Mouse (Mus musculus) heart, postnatal 0 days (tissue): ENCODE data around the gene Asb1.

Source experiments
- CTCF ChIP-seq: IDR thresholded peaks from 2 replicates; pipeline ENCODE4 v1.5.1; 2016; ENCODE audit warnings: antibody characterized with exemption, control low read depth, low read depth
- EP300 ChIP-seq: IDR thresholded peaks from 2 replicates; pipeline ENCODE4 v1.6.1; 2016; ENCODE audit warnings: antibody characterized with exemption, low read depth

DNA sequence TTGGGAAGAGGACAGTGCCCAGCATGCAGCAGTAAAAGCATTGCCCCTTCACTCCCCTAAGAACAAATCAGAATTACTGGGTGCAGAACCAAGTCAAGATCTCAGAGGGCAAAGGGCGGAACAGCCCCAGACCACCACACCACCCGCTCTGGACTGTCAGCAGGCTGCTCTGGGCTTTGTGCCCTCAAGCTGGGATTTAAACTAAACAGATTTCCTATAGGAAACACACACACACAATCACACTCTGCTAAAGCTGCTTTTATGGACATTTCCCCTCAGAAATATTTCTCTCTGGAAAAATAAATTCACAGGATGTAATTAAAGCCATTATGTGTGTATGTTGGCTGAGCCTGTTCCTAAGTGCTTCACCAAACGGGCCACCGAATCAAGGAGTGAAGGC is 8.1 kb upstream of the Asb1 start:
- TF ChIP-seq CTCF: no peak
- no peak for TF ChIP-seq EP300
